Mouse (Mus musculus): ENCODE measurements around the gene Gm2042. TPM values are rescaled to one million over a fixed set of nuclear protein-coding genes. Genes with fewer than 3 reads are reported as not detected.

Gm2042 gene
- polyA plus RNA-seq (2014; fragmentation: Illumina TruSeq; extraction: RNeasy Lipid Tissue Mini Kit (QIAGEN cat#74804); ENCODE audit: low read depth, low replicate concordance): not detected

DNA sequence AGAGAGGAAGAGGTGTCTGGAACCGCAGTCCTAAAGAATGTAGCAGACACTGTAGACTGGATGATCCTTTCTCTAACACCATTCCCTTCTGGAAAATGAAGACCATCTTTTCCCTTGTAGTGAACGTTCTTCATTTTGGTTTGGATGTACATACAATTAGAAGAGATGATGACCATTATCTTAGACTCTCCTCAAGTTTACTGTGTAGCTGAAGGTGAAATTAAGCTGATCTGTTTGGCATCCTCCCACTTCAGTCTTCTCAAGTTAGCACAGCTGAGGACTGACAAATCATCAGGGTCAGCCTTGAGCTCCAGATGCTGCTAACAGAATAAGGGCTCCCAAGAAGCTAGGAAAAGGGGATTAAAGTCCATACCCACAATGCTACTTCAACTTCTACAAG is at the start of gene Gm2042:
Gene Gm2042 (plus strand): TSS at position 301 of the 400 bp plus-strand sequence.

GRCm38 (mm10) chr12:87919721-87920120 is 34.2 kb upstream of the Gm2042 start, which contains the start of gene Gm2035:
Gene Gm2035 (minus strand): TSS chr12:87919857.

Other genes with a start within 250 kb of the Gm2042 start
- gene Gm21319, start 178.3 kb upstream of the Gm2042 start, polyA plus RNA-seq (2014; fragmentation: Illumina TruSeq; extraction: RNeasy Lipid Tissue Mini Kit (QIAGEN cat#74804); ENCODE audit: low read depth, low replicate concordance): not detected
- not detected for gene Gm21936, start 158.6 kb upstream of the Gm2042 start, polyA plus RNA-seq (2014; fragmentation: Illumina TruSeq; extraction: RNeasy Lipid Tissue Mini Kit (QIAGEN cat#74804); ENCODE audit: low read depth, low replicate concordance)
- not detected for gene BB287469, start 137.5 kb upstream of the Gm2042 start, polyA plus RNA-seq (2014; fragmentation: Illumina TruSeq; extraction: RNeasy Lipid Tissue Mini Kit (QIAGEN cat#74804); ENCODE audit: low read depth, low replicate concordance)
- not detected for gene Gm2001, start 111.7 kb upstream of the Gm2042 start, polyA plus RNA-seq (2014; fragmentation: Illumina TruSeq; extraction: RNeasy Lipid Tissue Mini Kit (QIAGEN cat#74804); ENCODE audit: low read depth, low replicate concordance)
- gene Gm2016, start 80.0 kb upstream of the Gm2042 start, polyA plus RNA-seq (2014; fragmentation: Illumina TruSeq; extraction: RNeasy Lipid Tissue Mini Kit (QIAGEN cat#74804); ENCODE audit: low read depth, low replicate concordance): not detected
- gene Gm2022, start 58.7 kb upstream of the Gm2042 start, polyA plus RNA-seq (2014; fragmentation: Illumina TruSeq; extraction: RNeasy Lipid Tissue Mini Kit (QIAGEN cat#74804); ENCODE audit: low read depth, low replicate concordance): not detected
- not detected for gene Gm2035, start 34.2 kb upstream of the Gm2042 start, polyA plus RNA-seq (2014; fragmentation: Illumina TruSeq; extraction: RNeasy Lipid Tissue Mini Kit (QIAGEN cat#74804); ENCODE audit: low read depth, low replicate concordance)
- not detected for gene Gm2075, start 57.8 kb downstream of the Gm2042 start, polyA plus RNA-seq (2014; fragmentation: Illumina TruSeq; extraction: RNeasy Lipid Tissue Mini Kit (QIAGEN cat#74804); ENCODE audit: low read depth, low replicate concordance)
- gene Gm6803, start 64.7 kb downstream of the Gm2042 start, polyA plus RNA-seq (2014; fragmentation: Illumina TruSeq; extraction: RNeasy Lipid Tissue Mini Kit (QIAGEN cat#74804); ENCODE audit: low read depth, low replicate concordance): not detected
- not detected for gene Gm2056, start 72.9 kb downstream of the Gm2042 start, polyA plus RNA-seq (2014; fragmentation: Illumina TruSeq; extraction: RNeasy Lipid Tissue Mini Kit (QIAGEN cat#74804); ENCODE audit: low read depth, low replicate concordance)
- gene Gm16368, start 129.6 kb downstream of the Gm2042 start, polyA plus RNA-seq (2014; fragmentation: Illumina TruSeq; extraction: RNeasy Lipid Tissue Mini Kit (QIAGEN cat#74804); ENCODE audit: low read depth, low replicate concordance): not detected
- gene Gm10436, start 228.0 kb downstream of the Gm2042 start, polyA plus RNA-seq (2014; fragmentation: Illumina TruSeq; extraction: RNeasy Lipid Tissue Mini Kit (QIAGEN cat#74804); ENCODE audit: low read depth, low replicate concordance): not detected

All from sigmoid colon, adult 10 weeks (tissue).